Mouse (Mus musculus) olfactory bulb, adult 2 months (tissue): ENCODE measurements around the gene Defb43. TPM values are rescaled to one million over a fixed set of nuclear protein-coding genes. Genes with fewer than 3 reads are reported as not detected.

ENCODE experiments used
- H3K27ac ChIP-seq: fragments of 200-500 bp; 2 replicates; pipeline ENCODE4 v1.5.1; 2012; ENCODE audit warnings: low read depth, low read length; ENCODE audit not compliant: insufficient read depth
- H3K4me1 ChIP-seq: fragments of 200-500 bp; 2 replicates; pipeline ENCODE4 v1.6.1; 2012; ENCODE audit warnings: low read length; ENCODE audit not compliant: control insufficient read depth, insufficient read depth
- H3K4me3 ChIP-seq: fragments of 200-500 bp; 2 replicates; pipeline ENCODE4 v1.5.1; 2012; ENCODE audit warnings: mild to moderate bottlenecking, low read depth, low read length, moderate library complexity; ENCODE audit not compliant: insufficient read depth
- CTCF ChIP-seq: fragments of 200-500 bp; IDR thresholded peaks from 2 replicates; pipeline ENCODE4 v1.5.1; 2012; ENCODE audit warnings: low read depth, mild to moderate bottlenecking, low read length, moderate library complexity; ENCODE audit not compliant: insufficient read depth
- POLR2A ChIP-seq: fragments of 200-500 bp; IDR thresholded peaks from 2 replicates; pipeline ENCODE4 v1.6.1; 2012; ENCODE audit warnings: mild to moderate bottlenecking, low read depth, low read length, moderate library complexity; ENCODE audit not compliant: insufficient read depth
- WGBS: fragments of 180-500 bp; shearing (Covaris S2); methylation state at CpG from one replicate; pipeline ENCODE4 v1.1.7; 2018; 5-methylcytosine and 5-hydroxymethylcytosine counted together
- polyA plus RNA-seq: library from polyadenylated mRNA; stranded (reverse); fragments of >200 nt; gene quantifications from 2 replicates; pipeline ENCODE4 v1.2.4, GENCODE M21; 2012; ENCODE audit warnings: low replicate concordance; ENCODE audit not compliant: missing spikeins, insufficient read depth, insufficient read length

The Defb43 gene
- polyA plus RNA-seq, 1 experiment: not detected

DNA sequence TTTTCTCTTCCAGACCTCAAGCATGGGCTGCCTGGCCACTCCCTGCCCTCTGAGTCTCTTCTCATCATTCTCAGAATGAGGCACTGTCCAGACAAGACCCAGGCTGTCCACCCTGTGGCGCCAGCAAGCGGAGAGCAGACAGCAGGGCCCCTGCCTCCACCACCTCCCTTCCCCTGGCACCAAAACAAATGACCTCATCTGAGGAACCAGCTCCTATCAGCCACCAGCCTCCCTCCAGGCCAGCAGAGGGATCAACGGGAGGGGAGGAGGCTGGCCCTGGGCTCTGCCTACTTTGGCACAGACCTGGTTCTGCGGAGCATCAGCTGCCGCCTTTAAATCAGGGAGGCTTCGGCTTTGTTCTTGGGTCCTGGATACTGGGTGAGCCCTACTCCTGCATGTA is 43.2 kb downstream of the Defb43 start:
- 35% methylated on average over 6 of the region's 6 CpGs for WGBS

DNA sequence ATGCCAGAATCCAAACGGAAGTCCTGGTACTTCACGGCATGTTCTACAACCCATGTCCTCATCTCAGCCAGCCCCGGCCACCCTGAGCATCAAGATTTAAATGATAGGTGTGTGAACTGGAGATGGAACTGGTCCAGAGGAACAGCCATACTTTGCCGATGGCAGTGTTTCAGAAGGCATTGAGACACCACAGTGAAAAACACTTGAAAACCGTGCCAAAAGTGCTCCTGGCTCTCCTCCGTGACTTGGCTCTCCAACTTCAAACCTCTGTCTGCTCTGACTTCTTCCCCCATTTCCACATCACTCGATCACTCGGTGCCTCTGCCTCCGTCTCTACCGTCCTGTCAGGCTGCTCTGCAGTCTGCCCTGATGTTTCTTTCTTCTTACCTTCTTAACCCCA is 48.8 kb downstream of the Defb43 start:
- 50% methylated on average over 10 of the region's 10 CpGs for WGBS
- no peak for TF ChIP-seq CTCF
- TF ChIP-seq POLR2A: no peak
- Histone ChIP-seq H3K4me1 (peaks cover 4% of the 10 kb centered on the region; the same call in 1 of the 2 replicates), H3K4me3 (no peak overlapping the region), H3K27ac (no peak overlapping the region)

More for the DNA sequence above, 43.2 kb downstream of the Defb43 start:
- H3K4me3 ChIP-seq: no peak overlapping the region
- H3K4me1 ChIP-seq: peaks cover 6% of the 10 kb centered on the region; the same call in 1 of the 2 replicates
- no peak overlapping the region for H3K27ac ChIP-seq
- no peak for TF ChIP-seq CTCF
- no peak for TF ChIP-seq POLR2A

DNA sequence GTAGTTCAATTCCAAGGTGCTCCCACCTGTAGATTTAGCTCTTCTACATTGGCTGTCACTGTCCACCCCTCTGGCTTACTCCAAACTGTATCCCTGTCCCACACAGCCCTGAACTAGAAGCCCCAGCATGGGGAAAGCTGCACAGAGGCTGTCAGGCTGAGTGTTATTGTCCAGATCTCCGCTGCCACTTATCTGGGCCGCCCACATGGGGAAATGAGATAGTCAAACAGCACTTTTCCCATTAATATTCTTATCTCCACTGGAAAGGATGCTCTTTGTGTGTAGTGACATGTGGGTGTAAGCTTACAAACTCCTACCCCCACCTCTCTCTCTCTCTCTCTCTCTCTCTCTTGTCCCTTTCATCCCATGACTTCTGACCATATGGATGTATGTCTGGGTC is 50.6 kb downstream of the Defb43 start:
- 95% methylated on average over 2 of the region's 2 CpGs for WGBS
- TF ChIP-seq CTCF: no peak
- TF ChIP-seq POLR2A: no peak

DNA sequence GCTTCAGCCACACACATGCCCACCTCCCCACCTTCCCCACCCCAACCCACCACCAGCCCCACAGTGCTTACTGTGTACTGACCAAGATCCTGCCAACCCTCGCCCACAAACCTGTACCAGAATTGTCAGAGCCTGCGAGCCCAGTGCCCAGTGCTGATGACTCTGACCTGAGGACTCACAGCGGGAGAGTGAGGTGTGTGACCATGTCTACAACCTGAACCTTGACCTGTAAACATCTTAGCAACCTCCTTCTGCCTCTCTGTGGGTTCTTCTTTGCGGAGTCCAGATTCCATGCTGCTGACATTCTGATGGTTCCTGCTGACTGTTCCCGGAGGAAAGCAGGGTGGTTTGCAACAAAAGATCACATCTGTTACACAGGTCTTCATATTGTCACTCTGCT is 53.8 kb downstream of the Defb43 start:
- Histone ChIP-seq H3K27ac (no peak overlapping the region), H3K4me3 (no peak overlapping the region), H3K4me1 (peaks cover 2% of the 10 kb centered on the region; the same call in 1 of the 2 replicates)
- WGBS: 82% methylated on average over 5 of the region's 5 CpGs
- no peak for TF ChIP-seq CTCF
- TF ChIP-seq POLR2A: no peak

More for the DNA sequence above, 50.6 kb downstream of the Defb43 start:
- H3K4me3 ChIP-seq: no peak overlapping the region
- no peak overlapping the region for H3K27ac ChIP-seq
- peaks cover 4% of the 10 kb centered on the region; the same call in 1 of the 2 replicates for H3K4me1 ChIP-seq

DNA sequence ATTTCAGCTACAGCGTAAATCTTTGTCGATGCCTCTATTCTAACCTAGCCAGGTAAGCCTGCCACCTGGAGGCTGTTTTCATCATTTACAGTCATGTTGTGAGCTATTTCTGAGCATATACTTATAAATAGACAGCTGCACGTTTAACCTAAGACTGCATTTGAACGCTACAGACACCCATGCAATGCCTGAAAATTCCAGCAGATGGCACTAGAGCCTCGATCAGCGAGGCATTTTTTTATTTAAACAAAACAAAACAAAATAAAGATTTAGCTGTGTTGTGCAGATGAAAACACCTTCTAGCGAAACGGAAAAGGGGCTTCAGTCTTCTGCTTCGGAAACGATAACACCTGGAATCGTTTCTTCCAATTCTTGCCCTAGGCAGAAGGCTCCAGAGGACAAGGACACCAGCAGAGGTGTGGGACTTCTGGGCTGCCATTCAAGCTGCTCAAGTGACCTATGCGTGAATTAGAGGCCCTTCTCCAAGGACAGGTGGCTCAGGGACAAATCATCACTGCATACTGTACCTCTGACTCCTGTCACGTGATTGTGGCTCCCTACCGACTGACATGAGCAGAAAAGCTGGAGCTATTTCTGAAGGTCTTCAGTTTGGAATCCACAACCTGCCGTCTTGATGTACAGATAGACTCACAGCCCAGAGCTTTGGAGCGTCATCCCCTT is 55.2 kb downstream of the Defb43 start:
- Histone ChIP-seq H3K4me3 (no peak overlapping the region), H3K27ac (no peak overlapping the region), H3K4me1 (no peaks in the 10 kb centered on the region)
- WGBS: 24% methylated on average over 16 of the region's 16 CpGs
- TF ChIP-seq POLR2A (no peak), CTCF (no peak)

Other genes starting within 250 kb of the Defb43 start
- not detected in 2 replicates for gene Wdfy2, start 174.1 kb upstream of the Defb43 start, polyA plus RNA-seq
- not detected in 2 replicates for gene Defb48, start 27.3 kb upstream of the Defb43 start, polyA plus RNA-seq
- not detected in 2 replicates for gene Defb47, start 13.7 kb upstream of the Defb43 start, polyA plus RNA-seq
- not detected in 2 replicates for gene Defb42, start 35.2 kb downstream of the Defb43 start, polyA plus RNA-seq
- not detected in 2 replicates for gene Defb30, start 38.2 kb downstream of the Defb43 start, polyA plus RNA-seq